Mouse (Mus musculus): Measurements from ENCODE around the gene Mindy3. TPM values are rescaled to one million over a fixed set of nuclear protein-coding genes. Genes with fewer than 3 reads are reported as not detected.
A peak's percentile ranks its signal among the peaks of the same experiment; 100 is the strongest.

Gene Mindy3
- polyA plus RNA-seq, 1 experiment: 52.6 TPM

DNA sequence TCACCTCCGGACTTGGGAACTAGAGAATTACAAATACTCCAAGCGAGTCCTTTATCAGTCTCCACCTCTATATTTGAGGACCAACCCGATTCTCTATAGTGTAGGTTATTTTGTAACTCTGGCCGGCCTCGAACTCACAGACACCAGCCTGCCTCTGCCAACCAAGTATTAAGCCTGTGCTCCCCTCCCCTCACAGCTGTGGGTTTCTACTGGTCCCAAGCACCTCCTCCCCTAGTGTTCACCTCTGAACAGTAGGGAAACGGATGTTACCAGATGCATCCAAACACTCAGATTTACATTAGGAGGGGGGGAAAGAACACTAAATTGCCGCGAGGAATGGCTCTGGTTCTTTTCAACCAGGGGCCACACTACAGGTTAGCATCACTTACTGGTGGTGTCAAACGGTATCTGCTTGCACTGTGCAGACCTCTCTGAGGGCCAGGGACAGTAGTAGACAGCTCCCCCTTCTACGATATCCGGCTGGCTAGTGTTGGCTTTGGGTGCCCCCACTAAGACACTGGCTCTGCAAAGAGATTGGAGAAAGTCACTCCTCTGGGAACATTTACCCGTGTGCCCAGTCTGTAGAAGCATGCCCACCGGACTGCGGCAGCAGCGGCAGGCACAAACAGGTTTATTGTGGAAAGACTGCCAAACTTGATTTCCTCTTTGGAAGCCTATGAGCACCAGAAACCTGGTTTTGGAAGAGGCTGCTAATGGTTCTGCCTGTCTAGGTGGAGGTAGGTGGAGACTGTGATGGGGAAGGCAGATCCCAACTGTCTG is 118.6 kb downstream of the Mindy3 start:
- TF ChIP-seq CTCF (IDR thresholded peaks at IDR 0.05; ENCODE audit: borderline replicate concordance, insufficient read depth, low read depth, low read length): no peak
- TF ChIP-seq POLR2A (IDR thresholded peaks at IDR 0.05; ENCODE audit: borderline replicate concordance, insufficient read depth, low read length): no peak
- Histone ChIP-seq H3K4me3 (replicated peaks; ENCODE audit: insufficient read depth, low read depth, low read length) (no peak overlapping the region), H3K27ac (ENCODE audit: insufficient read depth, low read length) (no peak overlapping the region), H3K4me1 (ENCODE audit: control insufficient read depth, insufficient read depth, low read length) (no peaks in the 10 kb centered on the region), H3K27me3 (ENCODE audit: control insufficient read depth, insufficient read depth, low read length) (no peaks in the 10 kb centered on the region; the same call in 1 of the 2 replicates)
- 73% methylated on average over 15 of the region's 15 CpGs for WGBS
- no peak for DNase-seq

- no peak overlapping the region for H3K27ac ChIP-seq (ENCODE audit: insufficient read depth, low read length)
- no peaks in the 10 kb centered on the region for H3K4me1 ChIP-seq (ENCODE audit: control insufficient read depth, insufficient read depth, low read length)
- no peak for TF ChIP-seq CTCF (IDR thresholded peaks at IDR 0.05; ENCODE audit: borderline replicate concordance, insufficient read depth, low read depth, low read length)
- TF ChIP-seq POLR2A (IDR thresholded peaks at IDR 0.05; ENCODE audit: borderline replicate concordance, insufficient read depth, low read length): no peak
- DNase-seq: peak in 1 of 2 experiments; percentile 9
- H3K27me3 ChIP-seq (ENCODE audit: control insufficient read depth, insufficient read depth, low read length): no peaks in the 10 kb centered on the region; the same call in 1 of the 2 replicates
- no peak overlapping the region for H3K4me3 ChIP-seq (replicated peaks; ENCODE audit: insufficient read depth, low read depth, low read length)
- 18% methylated on average over 5 of the region's 5 CpGs for WGBS
Observed at GRCm38 (mm10) chr2:12297287-12297686, 122.0 kb downstream of the Mindy3 start.

Other genes starting within 250 kb of the Mindy3 start
- gene Itga8, start 117.5 kb downstream of the Mindy3 start, polyA plus RNA-seq (2012; rRNA removed): 0.77 and 0.90 TPM in 2 replicates